Mouse (Mus musculus) lung, postnatal 0 days (tissue): ENCODE results near the gene Atp6ap1. TPM values are rescaled to one million over a fixed set of nuclear protein-coding genes. Genes with fewer than 3 reads are reported as not detected.
A peak's percentile ranks its signal among the peaks of the same experiment; 100 is the strongest.

Experiments used
- ATAC-seq: fragments of 200-750 bp; cut with Nextera tagmentation; 2 replicates; pipeline ENCODE4 v1.8.0; 2017; ENCODE audit warnings: moderate library complexity
- DNase-seq: peaks from one replicate; pipeline ENCODE4 v3.0.0-alpha.2; 2016; ENCODE audit warnings: low spot score
- H3K27ac ChIP-seq: fragments of 300-500 bp; sonication (generic); 2 replicates; pipeline ENCODE4 v1.5.1; 2014; ENCODE audit warnings: antibody characterized with exemption, mild to moderate bottlenecking, low read length, mixed read lengths
- H3K27me3 ChIP-seq: fragments of 300-500 bp; sonication (generic); replicated peaks from 2 replicates; pipeline ENCODE4 v1.6.1; 2014; ENCODE audit warnings: low read length, mixed read lengths; ENCODE audit not compliant: insufficient read depth
- H3K36me3 ChIP-seq: fragments of 300-500 bp; sonication (generic); 2 replicates; pipeline ENCODE4 v1.6.1; 2014; ENCODE audit warnings: low read length, mixed read lengths; ENCODE audit not compliant: insufficient read depth
- H3K4me1 ChIP-seq: fragments of 300-500 bp; sonication (generic); 2 replicates; pipeline ENCODE4 v1.6.1; 2014; ENCODE audit warnings: antibody characterized with exemption, low read depth, low read length, mixed read lengths; ENCODE audit not compliant: insufficient read depth
- H3K4me2 ChIP-seq: fragments of 300-500 bp; sonication (generic); replicated peaks from 2 replicates; pipeline ENCODE4 v1.6.1; 2014; ENCODE audit warnings: low read depth, mild to moderate bottlenecking, low read length, moderate library complexity, mixed read lengths
- H3K4me3 ChIP-seq: fragments of 300-500 bp; sonication (generic); 2 replicates; pipeline ENCODE4 v1.5.1; 2014; ENCODE audit warnings: low read depth, low read length
- H3K9ac ChIP-seq: fragments of 300-500 bp; sonication (generic); replicated peaks from 2 replicates; pipeline ENCODE4 v1.6.1; 2014; ENCODE audit warnings: low read depth, mild to moderate bottlenecking
- H3K9me3 ChIP-seq: fragments of 300-500 bp; sonication (generic); 2 replicates; pipeline ENCODE4 v1.6.1; 2016; ENCODE audit warnings: low read length, mixed read lengths
- CTCF ChIP-seq: IDR thresholded peaks from 2 replicates; pipeline ENCODE4 v1.5.1; 2016; ENCODE audit warnings: antibody characterized with exemption, mild to moderate bottlenecking
- EP300 ChIP-seq: IDR thresholded peaks from 2 replicates; pipeline ENCODE4 v1.6.1; 2016; ENCODE audit warnings: antibody characterized with exemption, mild to moderate bottlenecking, control low read depth
- WGBS: fragments of 180-500 bp; shearing (Covaris S2); extraction: QIAGEN DNeasy Blood & Tissue Kit; methylation state at CpG from one replicate; pipeline ENCODE4 v1.1.7; 2014; 5-methylcytosine and 5-hydroxymethylcytosine counted together
- microRNA-seq: library from miRNA; unstranded; fragments of <30 nt; microRNA quantifications from one replicate; pipeline ENCODE4, GENCODE M21; 2016
- polyA plus RNA-seq: library from polyadenylated mRNA; unstranded; fragments of >200 nt; fragmentation: Nextera tagmentation; extraction: Ambion mirVana; gene quantifications from 2 replicates; pipeline ENCODE4 v1.2.1, GENCODE M21; 2015

The Atp6ap1 gene
- polyA plus RNA-seq, 1 experiment from 2014 or later: 140 TPM

DNA sequence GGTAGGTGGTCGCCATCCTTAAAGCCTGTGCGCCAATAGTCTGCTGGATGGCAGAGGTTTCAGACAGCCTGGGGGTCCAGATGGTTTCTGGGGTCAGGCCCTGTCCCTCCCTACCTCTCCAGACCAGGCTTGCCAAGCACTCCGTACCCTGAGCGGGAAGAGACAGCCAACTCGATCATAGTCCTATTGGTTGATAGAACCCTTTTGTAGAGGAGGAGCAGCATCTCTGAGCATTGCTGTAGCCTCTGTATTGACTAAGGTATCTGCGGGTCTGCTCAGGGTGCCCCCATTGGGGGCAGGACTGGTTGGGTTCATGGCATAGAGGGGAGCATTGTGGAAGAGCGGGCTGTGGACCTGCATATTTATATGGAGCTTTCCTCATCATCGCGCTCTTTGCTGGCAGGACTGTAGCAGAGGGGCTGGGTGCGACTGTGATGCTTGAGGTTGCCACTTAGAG, 32.3 kb downstream of the Atp6ap1 start:
- peak; percentile 8 for ATAC-seq
- Histone ChIP-seq H3K27ac (no peak overlapping the region), H3K4me2 (peak overlapping the region; percentile 66), H3K27me3 (no peaks in the 10 kb centered on the region), H3K9me3 (no peaks in the 10 kb centered on the region), H3K9ac (no peak overlapping the region), H3K4me1 (no peaks in the 10 kb centered on the region), H3K4me3 (peak overlapping the region; percentile 39), H3K36me3 (no peaks in the 10 kb centered on the region)
- no peak for DNase-seq
- WGBS: 15% methylated on average over 9 of the region's 10 CpGs
- no peak for TF ChIP-seq EP300
- no peak for TF ChIP-seq CTCF

GRCm38 (mm10) chrX:74330166-74330930, 33.5 kb downstream of the Atp6ap1 start:
- DNase-seq: no peak
- Histone ChIP-seq H3K36me3 (no peaks in the 10 kb centered on the region), H3K4me3 (no peak overlapping the region), H3K4me2 (no peak overlapping the region), H3K9ac (no peak overlapping the region), H3K9me3 (no peaks in the 10 kb centered on the region), H3K27me3 (no peaks in the 10 kb centered on the region), H3K27ac (no peak overlapping the region), H3K4me1 (no peaks in the 10 kb centered on the region)
- ATAC-seq: no peak
- whole genome bisulfite sequencing: 25% methylated on average over 2 of the region's 2 CpGs
- TF ChIP-seq EP300: no peak
- TF ChIP-seq CTCF: no peak

DNA sequence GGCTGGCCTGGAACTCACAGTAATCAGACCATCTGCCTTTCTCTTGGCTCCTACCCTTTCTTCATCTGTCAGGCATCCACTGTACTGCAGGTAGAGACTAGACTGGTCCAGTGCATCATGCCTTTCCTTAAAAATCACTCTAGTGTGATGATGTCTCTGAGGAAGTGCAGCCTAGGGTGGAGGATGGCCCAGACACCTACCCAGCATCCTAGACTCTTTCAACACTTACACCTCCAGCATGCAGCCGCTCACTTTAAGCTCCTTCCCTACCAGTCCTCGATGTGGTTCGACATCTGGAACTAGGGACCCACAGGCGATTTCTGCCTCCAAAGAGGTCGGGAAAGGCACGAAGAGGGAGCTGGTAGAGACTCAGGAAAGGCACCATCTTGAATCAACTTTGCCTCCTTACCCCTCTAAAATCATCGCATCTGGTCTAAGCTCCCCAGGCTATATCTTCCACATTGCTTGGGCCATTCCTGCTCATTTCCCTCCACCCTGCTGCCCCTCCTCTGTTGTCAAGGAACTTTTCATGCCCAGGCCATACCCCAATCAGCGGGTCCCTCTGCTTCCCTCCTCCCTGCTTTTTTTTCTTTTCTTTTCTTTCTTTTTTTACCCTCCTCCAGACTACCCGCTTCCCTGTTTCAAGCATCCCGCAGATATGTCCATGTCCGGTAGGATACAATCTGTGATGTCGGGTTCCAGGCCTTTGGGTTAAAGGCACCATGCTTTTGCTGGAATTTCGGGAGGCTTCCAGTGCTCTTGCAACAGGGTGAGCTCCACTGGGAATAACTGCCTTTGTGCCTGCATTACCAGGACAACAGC, 56.0 kb downstream of the Atp6ap1 start:
- Histone ChIP-seq H3K9me3 (no peaks in the 10 kb centered on the region), H3K4me2 (peak overlapping the region; percentile 54), H3K36me3 (no peaks in the 10 kb centered on the region), H3K9ac (peak overlapping the region; percentile 44; the same call in 1 of the 2 replicates), H3K27me3 (no peaks in the 10 kb centered on the region), H3K27ac (peak overlapping the region; percentile 38; the same call in 1 of the 2 replicates), H3K4me1 (no peaks in the 10 kb centered on the region), H3K4me3 (peak overlapping the region; percentile 38)
- TF ChIP-seq CTCF (no peak), EP300 (no peak)
- 18% methylated on average over 13 of the region's 13 CpGs for WGBS
- DNase-seq (no peak), ATAC-seq (peak; percentile 40)

- peak within 1 kb of the TSS; percentile 38; the same call in 1 of the 2 replicates for H3K27ac ChIP-seq
- H3K9ac ChIP-seq: peak within 1 kb of the TSS; percentile 44; the same call in 1 of the 2 replicates
- WGBS: 15% methylated on average over 11 of the region's 22 CpGs
Observed at GRCm38 (mm10) chrX:74353467-74353770, 56.5 kb downstream of the Atp6ap1 start, which contains the start of gene Lage3. TSS of gene Lage3 (minus strand) at chrX:74353618.

More at GRCm38 (mm10) chrX:74353467-74353770, 56.5 kb downstream of the Atp6ap1 start, which contains the start of gene Lage3:
- H3K4me2 ChIP-seq: peak within 1 kb of the TSS; percentile 54
- TF ChIP-seq EP300 (no peak), CTCF (no peak)
- H3K4me3 ChIP-seq: peak within 1 kb of the TSS; percentile 38
- no peaks in the 10 kb centered on the region for H3K9me3 ChIP-seq
- ATAC-seq (peak; percentile 86), DNase-seq (peak; percentile 86)
- no peaks in the 10 kb centered on the region for H3K36me3 ChIP-seq
- H3K27me3 ChIP-seq: no peaks in the 10 kb centered on the region
- no peaks in the 10 kb centered on the region for H3K4me1 ChIP-seq

Small RNA genes within 50 kb of the gene (microRNA-seq; reads per million reads assigned to microRNA genes)
- gene Mir7091: not detected
- not detected for gene Mir7092

Other genes starting within 250 kb of the Atp6ap1 start
- gene Opn1mw, start 169.6 kb upstream of the Atp6ap1 start, polyA plus RNA-seq: not detected in 2 replicates
- gene Mecp2, start 161.7 kb upstream of the Atp6ap1 start, polyA plus RNA-seq: 9.8 and 10.0 TPM in 2 replicates
- gene Tex28, start 129.3 kb upstream of the Atp6ap1 start, polyA plus RNA-seq: not detected in 2 replicates
- not detected in 2 replicates for gene Tktl1, start 119.8 kb upstream of the Atp6ap1 start, polyA plus RNA-seq
- 171 and 179 TPM in 2 replicates for gene Flna, start 47.3 kb upstream of the Atp6ap1 start, polyA plus RNA-seq
- gene Emd, start 42.4 kb upstream of the Atp6ap1 start, polyA plus RNA-seq: 16.1 and 18.6 TPM in 2 replicates
- gene Rpl10, start 26.3 kb upstream of the Atp6ap1 start, polyA plus RNA-seq: 661 and 759 TPM in 2 replicates
- 82.7 and 84.9 TPM in 2 replicates for gene Taz, start 15.2 kb upstream of the Atp6ap1 start, polyA plus RNA-seq
- gene Dnase1l1, start 14.8 kb upstream of the Atp6ap1 start, polyA plus RNA-seq: 27.7 and 33.0 TPM in 2 replicates
- 96.7 and 113 TPM in 2 replicates for gene Gdi1, start 7.9 kb downstream of the Atp6ap1 start, polyA plus RNA-seq
- 47.1 and 49.6 TPM in 2 replicates for gene Fam50a, start 15.9 kb downstream of the Atp6ap1 start, polyA plus RNA-seq
- gene Plxna3, start 32.0 kb downstream of the Atp6ap1 start, polyA plus RNA-seq: 1.6 and 1.7 TPM in 2 replicates
- gene Lage3, start 56.5 kb downstream of the Atp6ap1 start, polyA plus RNA-seq: 75.0 and 82.6 TPM in 2 replicates
- gene Ubl4a, start 76.1 kb downstream of the Atp6ap1 start, polyA plus RNA-seq: 53.0 and 56.2 TPM in 2 replicates
- gene Slc10a3, start 76.3 kb downstream of the Atp6ap1 start, polyA plus RNA-seq: 25.0 and 25.6 TPM in 2 replicates
- 36.9 and 42.9 TPM in 2 replicates for gene Fam3a, start 96.2 kb downstream of the Atp6ap1 start, polyA plus RNA-seq
- 15.1 and 16.6 TPM in 2 replicates for gene Ikbkg, start 96.2 kb downstream of the Atp6ap1 start, polyA plus RNA-seq
- 24.9 and 27.6 TPM in 2 replicates for gene G6pdx, start 132.1 kb downstream of the Atp6ap1 start, polyA plus RNA-seq
- not detected in 2 replicates for gene Gm6880, start 184.3 kb downstream of the Atp6ap1 start, polyA plus RNA-seq